Mouse (Mus musculus): ENCODE data around the gene Tmem106a. TPM values are rescaled to one million over a fixed set of nuclear protein-coding genes. Genes with fewer than 3 reads are reported as not detected.
"Not testable (repeated sequence)": the region's sequence is repeated elsewhere in the genome, so short reads cannot be mapped to it uniquely, and the experiment has no call there.

Gene Tmem106a
- polyA plus RNA-seq, 1 experiment from 2014 or later, result 2.0 TPM

- not testable (repeated sequence) for H3K36me3 ChIP-seq, H3K27me3 ChIP-seq, H3K9me3 ChIP-seq, H3K4me1 ChIP-seq
- ATAC-seq (replicated peaks), result peak; percentile 93
- 2% methylated on average over 30 of the region's 30 CpGs for WGBS
- Histone ChIP-seq H3K27ac (replicated peaks) (peak overlapping the region; percentile 80), H3K4me2 (replicated peaks) (peak overlapping the region; percentile 56), H3K9ac (replicated peaks) (peak overlapping the region; percentile 54), H3K4me3 (peak overlapping the region; percentile 43)
Observed at GRCm38 (mm10) chr11:101604531-101605453, 22.8 kb downstream of the Tmem106a start.

DNA sequence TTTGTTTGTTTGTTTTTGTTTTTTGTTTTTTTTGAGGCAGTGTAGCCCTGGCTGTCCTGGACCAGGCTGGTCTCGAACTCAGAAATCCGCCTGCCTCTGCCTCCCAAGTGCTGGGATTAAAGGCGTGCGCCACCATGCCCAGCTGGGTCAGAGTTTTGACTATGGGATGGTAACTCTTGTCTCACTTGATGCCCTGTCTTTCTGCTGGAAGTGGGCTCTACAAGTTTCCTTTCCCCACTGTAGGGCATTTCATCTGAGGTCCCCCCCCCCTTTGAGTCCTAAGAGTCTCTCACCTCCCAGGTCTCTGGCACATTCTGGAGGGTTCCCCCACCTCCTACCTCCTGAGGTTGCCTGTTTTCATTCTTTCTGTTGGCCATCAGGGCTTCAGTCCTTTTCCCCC lies 25.1 kb downstream of the Tmem106a start:
- not testable (repeated sequence) for ATAC-seq (replicated peaks); H3K27me3 ChIP-seq
- WGBS, result 91% methylated on average over 4 of the region's 4 CpGs

DNA sequence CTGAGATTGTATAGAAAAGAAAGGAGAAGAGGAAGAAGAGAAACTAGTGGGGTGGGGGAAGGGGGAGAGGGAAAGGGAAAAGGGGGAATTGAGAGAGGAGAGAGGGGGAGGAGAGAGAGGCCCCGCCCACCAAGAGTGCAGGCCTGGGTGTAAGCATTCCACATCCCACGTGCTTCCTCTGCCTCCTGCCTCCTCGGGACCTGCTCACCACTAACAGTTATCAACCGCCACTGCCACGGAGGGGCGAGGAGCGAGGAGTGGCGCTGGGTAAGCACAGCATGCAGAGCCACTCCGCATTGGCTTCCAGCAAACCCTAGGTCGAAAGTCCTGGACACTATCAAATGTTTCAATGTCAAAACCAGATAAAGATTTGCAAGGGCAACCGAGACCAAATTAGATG lies 28.4 kb downstream of the Tmem106a start:
- no peaks in the 10 kb centered on the region for H3K36me3 ChIP-seq
- WGBS, result 44% methylated on average over 11 of the region's 11 CpGs

More for the DNA sequence above, 25.1 kb downstream of the Tmem106a start:
- not testable (repeated sequence) for H3K9ac ChIP-seq (replicated peaks); H3K4me3 ChIP-seq; H3K36me3 ChIP-seq; H3K4me1 ChIP-seq; H3K4me2 ChIP-seq (replicated peaks); H3K27ac ChIP-seq (replicated peaks); H3K9me3 ChIP-seq

DNA sequence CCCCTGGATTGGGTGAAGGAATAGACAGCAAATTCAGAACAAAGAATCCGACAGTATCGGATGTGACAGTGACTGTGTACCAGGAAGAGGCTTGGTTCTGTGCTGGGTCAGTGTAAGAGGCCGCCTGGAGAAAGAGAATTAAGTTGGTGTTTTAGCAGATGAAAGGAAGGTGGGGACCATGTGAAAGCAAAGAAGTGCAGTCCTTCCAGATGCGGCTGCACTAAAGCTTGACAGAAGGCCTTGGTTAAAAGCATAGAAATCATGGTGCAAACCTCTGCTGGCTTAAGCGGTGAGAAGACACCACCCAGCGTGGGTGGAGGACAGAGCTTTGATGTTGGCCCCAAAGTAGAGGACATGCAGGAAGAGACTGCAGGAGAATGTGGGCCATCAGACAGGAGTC lies 31.6 kb downstream of the Tmem106a start:
- Histone ChIP-seq H3K9ac (replicated peaks) (no peak overlapping the region), H3K4me2 (replicated peaks) (no peak overlapping the region), H3K4me1 (peaks cover 37% of the 10 kb centered on the region), H3K27ac (replicated peaks) (no peak overlapping the region), H3K4me3 (no peak overlapping the region), H3K27me3 (no peaks in the 10 kb centered on the region), H3K9me3 (no peaks in the 10 kb centered on the region), H3K36me3 (no peaks in the 10 kb centered on the region)
- WGBS, result 77% methylated on average over 6 of the region's 6 CpGs
- no peak for ATAC-seq (replicated peaks)

More for the DNA sequence above, 28.4 kb downstream of the Tmem106a start:
- Histone ChIP-seq H3K4me3 (no peak overlapping the region), H3K9ac (replicated peaks) (no peak overlapping the region), H3K9me3 (no peaks in the 10 kb centered on the region), H3K27ac (replicated peaks) (no peak overlapping the region), H3K4me2 (replicated peaks) (no peak overlapping the region), H3K4me1 (peaks cover 12% of the 10 kb centered on the region), H3K27me3 (no peaks in the 10 kb centered on the region)
- ATAC-seq (replicated peaks), result no peak

DNA sequence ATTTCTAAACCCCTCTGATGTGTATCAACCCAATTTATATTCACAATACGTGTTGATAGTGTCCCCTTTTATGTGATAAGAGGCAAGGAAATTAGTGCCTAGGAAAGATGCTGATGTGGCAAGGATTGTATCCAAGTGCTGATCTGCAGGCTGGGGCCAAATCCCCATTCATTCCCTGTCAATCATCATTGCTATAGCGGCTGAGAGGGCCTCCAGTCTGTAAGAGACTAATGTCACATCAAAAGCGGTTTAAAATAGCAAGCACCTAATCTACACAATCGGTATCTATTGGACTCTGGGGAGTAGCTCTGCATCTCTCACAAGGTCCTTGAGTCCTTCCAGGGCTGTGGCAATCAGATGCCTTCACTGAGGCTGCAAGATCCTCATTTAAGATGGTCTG lies 32.1 kb downstream of the Tmem106a start:
- H3K9me3 ChIP-seq, result no peaks in the 10 kb centered on the region

DNA sequence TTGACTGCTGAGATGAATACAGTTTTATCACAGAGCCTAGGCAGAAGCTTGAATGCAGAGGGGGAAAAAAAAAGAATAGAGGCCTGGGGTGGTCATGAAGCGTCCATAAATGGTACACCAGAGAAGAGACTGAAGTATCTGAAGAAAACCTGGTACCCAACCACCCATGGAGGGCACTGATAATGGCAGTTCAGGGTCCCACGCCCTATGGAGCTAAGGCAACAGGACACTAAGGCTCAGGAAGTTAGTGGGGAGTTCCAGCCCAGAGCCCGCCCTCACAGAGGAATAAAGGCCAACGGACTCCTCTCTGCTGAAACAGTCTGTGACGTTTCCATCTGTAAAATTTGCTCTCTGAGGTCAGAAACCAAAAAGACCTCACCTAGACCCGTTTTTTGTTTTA lies 33.3 kb downstream of the Tmem106a start:
- Histone ChIP-seq H3K4me2 (replicated peaks) (no peak overlapping the region), H3K27me3 (no peaks in the 10 kb centered on the region), H3K27ac (replicated peaks) (no peak overlapping the region), H3K36me3 (no peaks in the 10 kb centered on the region), H3K4me1 (peaks cover 38% of the 10 kb centered on the region), H3K9ac (replicated peaks) (no peak overlapping the region), H3K4me3 (no peak overlapping the region), H3K9me3 (no peaks in the 10 kb centered on the region)
- 84% methylated on average over 6 of the region's 6 CpGs for WGBS
- no peak for ATAC-seq (replicated peaks)

More for the DNA sequence above, 32.1 kb downstream of the Tmem106a start:
- 0 out of 2 replicates have a peak overlapping the region, but pooled peaks have one; percentile 30 for H3K27ac ChIP-seq (replicated peaks)
- no peak overlapping the region for H3K4me2 ChIP-seq (replicated peaks)
- 21% methylated on average over 4 of the region's 4 CpGs for WGBS
- ATAC-seq (replicated peaks), result no peak
- H3K4me1 ChIP-seq, result peaks cover 38% of the 10 kb centered on the region
- no peak overlapping the region for H3K4me3 ChIP-seq
- no peak overlapping the region for H3K9ac ChIP-seq (replicated peaks)
- H3K27me3 ChIP-seq, result no peaks in the 10 kb centered on the region
- no peaks in the 10 kb centered on the region for H3K36me3 ChIP-seq

DNA sequence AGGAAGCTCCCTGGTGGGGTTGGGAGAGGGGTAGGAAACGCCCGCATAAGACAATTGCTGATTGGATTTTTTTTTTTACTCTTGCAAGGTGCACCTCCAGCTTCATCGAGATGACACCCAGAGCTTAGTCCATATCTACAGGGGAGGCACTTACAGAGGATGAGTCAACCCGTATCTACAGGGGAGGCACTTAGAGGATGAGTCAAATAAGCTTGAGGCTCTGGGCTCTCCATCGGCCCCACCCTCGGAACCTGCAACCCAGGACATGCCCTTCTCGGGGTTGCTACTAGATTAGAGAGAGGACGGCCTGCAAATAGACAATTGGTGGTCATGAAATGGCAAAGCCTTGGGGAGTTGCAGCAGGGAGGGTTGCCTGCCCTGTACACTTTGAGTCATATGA lies 34.1 kb downstream of the Tmem106a start:
- ATAC-seq (replicated peaks), result no peak
- peaks cover 38% of the 10 kb centered on the region for H3K4me1 ChIP-seq
- no peak overlapping the region for H3K4me3 ChIP-seq
- 93% methylated on average over 8 of the region's 8 CpGs for WGBS
- H3K36me3 ChIP-seq, result no peaks in the 10 kb centered on the region
- no peaks in the 10 kb centered on the region for H3K27me3 ChIP-seq
- H3K9ac ChIP-seq (replicated peaks), result no peak overlapping the region
- H3K4me2 ChIP-seq (replicated peaks), result no peak overlapping the region
- H3K9me3 ChIP-seq, result no peaks in the 10 kb centered on the region
- H3K27ac ChIP-seq (replicated peaks), result peak overlapping the region; percentile 77; the same call in 1 of the 2 replicates

GRCm38 (mm10) chr11:101616948-101617767 lies 35.1 kb downstream of the Tmem106a start:
- peak; percentile 64 for ATAC-seq (replicated peaks)
- H3K4me1 ChIP-seq, result peaks cover 38% of the 10 kb centered on the region
- no peaks in the 10 kb centered on the region for H3K36me3 ChIP-seq
- H3K9ac ChIP-seq (replicated peaks), result no peak overlapping the region
- peak overlapping the region; percentile 77 for H3K27ac ChIP-seq (replicated peaks)
- no peaks in the 10 kb centered on the region for H3K27me3 ChIP-seq
- H3K9me3 ChIP-seq, result no peaks in the 10 kb centered on the region
- whole genome bisulfite sequencing, result 13% methylated on average over 18 of the region's 18 CpGs
- peak overlapping the region; percentile 34 for H3K4me2 ChIP-seq (replicated peaks)
- no peak overlapping the region for H3K4me3 ChIP-seq

DNA sequence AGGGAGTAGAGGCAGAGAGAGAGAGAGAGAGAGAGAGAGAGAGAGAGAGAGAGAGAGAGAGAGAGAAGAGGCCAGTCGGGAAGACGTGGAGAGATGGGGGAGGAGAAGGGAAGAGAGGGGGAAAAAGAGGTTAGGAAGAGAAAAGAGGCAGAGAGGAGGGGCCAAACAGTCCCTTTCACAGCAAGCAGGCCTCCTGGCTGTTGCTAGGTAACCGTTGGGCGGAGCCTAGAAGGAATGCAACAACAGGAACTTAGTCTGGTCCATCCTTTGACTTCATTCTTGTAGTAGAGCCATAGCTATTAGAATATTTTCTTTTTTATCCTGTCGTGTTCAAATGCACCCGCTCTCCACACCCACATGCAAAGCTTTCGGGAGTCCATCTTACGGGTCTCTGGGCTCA lies 35.8 kb downstream of the Tmem106a start:
- 2% methylated on average over 7 of the region's 8 CpGs for WGBS
- H3K9me3 ChIP-seq, result no peaks in the 10 kb centered on the region
- H3K4me3 ChIP-seq, result peak overlapping the region; percentile 7; the same call in 1 of the 2 replicates
- peak; percentile 74 for ATAC-seq (replicated peaks)
- H3K9ac ChIP-seq (replicated peaks), result no peak overlapping the region
- peak overlapping the region; percentile 77 for H3K27ac ChIP-seq (replicated peaks)
- peak overlapping the region; percentile 34 for H3K4me2 ChIP-seq (replicated peaks)
- no peaks in the 10 kb centered on the region for H3K36me3 ChIP-seq
- no peaks in the 10 kb centered on the region for H3K27me3 ChIP-seq
- peaks cover 38% of the 10 kb centered on the region for H3K4me1 ChIP-seq

DNA sequence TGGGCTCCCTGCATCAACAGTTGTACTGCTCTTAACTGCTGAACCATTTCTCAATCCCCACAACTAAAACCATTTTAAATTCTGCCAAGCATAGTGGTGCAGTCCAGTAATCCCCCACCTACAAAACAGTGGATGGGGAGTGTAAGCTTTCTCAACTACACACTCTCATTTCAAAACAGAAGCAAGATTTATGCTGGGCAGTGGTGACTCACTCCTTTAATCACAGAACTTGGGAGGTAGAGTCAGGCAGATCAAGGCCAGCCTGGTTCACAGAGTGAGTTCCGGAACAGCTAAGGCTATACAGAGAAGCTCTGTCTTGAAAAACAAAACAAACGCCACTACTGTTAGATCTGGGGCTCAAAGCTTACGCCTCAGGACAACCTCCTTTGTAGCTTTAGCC lies 36.6 kb downstream of the Tmem106a start:
- Histone ChIP-seq H3K4me3 (no peak overlapping the region), H3K9ac (replicated peaks) (no peak overlapping the region), H3K27me3 (no peaks in the 10 kb centered on the region), H3K9me3 (no peaks in the 10 kb centered on the region), H3K4me2 (replicated peaks) (no peak overlapping the region), H3K4me1 (peaks cover 35% of the 10 kb centered on the region), H3K27ac (replicated peaks) (peak overlapping the region; percentile 77; the same call in 1 of the 2 replicates), H3K36me3 (no peaks in the 10 kb centered on the region)
- ATAC-seq (replicated peaks), result no peak
- 68% methylated on average over 3 of the region's 3 CpGs for WGBS

- not testable (repeated sequence) for H3K36me3 ChIP-seq; H3K27ac ChIP-seq (replicated peaks); H3K27me3 ChIP-seq; H3K9ac ChIP-seq (replicated peaks); H3K9me3 ChIP-seq; ATAC-seq (replicated peaks); H3K4me2 ChIP-seq (replicated peaks); H3K4me3 ChIP-seq
- peaks cover 26% of the 10 kb centered on the region for H3K4me1 ChIP-seq
- WGBS, result 91% methylated on average over 11 of the region's 11 CpGs
Observed at GRCm38 (mm10) chr11:101620022-101620655, 38.1 kb downstream of the Tmem106a start.

- Histone ChIP-seq H3K27me3 (no peaks in the 10 kb centered on the region), H3K36me3 (no peaks in the 10 kb centered on the region), H3K27ac (replicated peaks) (peak overlapping the region; percentile 87), H3K4me1 (peaks cover 18% of the 10 kb centered on the region), H3K4me3 (peak overlapping the region; percentile 57), H3K9ac (replicated peaks) (peak overlapping the region; percentile 42), H3K4me2 (replicated peaks) (peak overlapping the region; percentile 94), H3K9me3 (no peaks in the 10 kb centered on the region)
- peak; percentile 23 for ATAC-seq (replicated peaks)
- WGBS, result 4% methylated on average over 8 of the region's 8 CpGs
Observed at GRCm38 (mm10) chr11:101626649-101626994, 44.6 kb downstream of the Tmem106a start.
